Mouse (Mus musculus): Measurements from ENCODE around the gene Prss33. TPM values are rescaled to one million over a fixed set of nuclear protein-coding genes. Genes with fewer than 3 reads are reported as not detected.

The Prss33 gene
- total RNA-seq, 2 experiments from 2014 or later = not detected

- no peak for DNase-seq
Measured at GRCm38 (mm10) chr17:23825591-23825990, 10.3 kb downstream of the Prss33 start.

GRCm38 (mm10) chr17:23823614-23824013, 12.2 kb downstream of the Prss33 start:
- no peak for DNase-seq

- DNase-seq = no peak
Measured at GRCm38 (mm10) chr17:23823018-23823417, 12.8 kb downstream of the Prss33 start.

- no peak for DNase-seq
Measured at GRCm38 (mm10) chr17:23822094-23822493, 13.8 kb downstream of the Prss33 start.

- no peak for DNase-seq
Measured at GRCm38 (mm10) chr17:23820731-23821130, 15.1 kb downstream of the Prss33 start.

GRCm38 (mm10) chr17:23819235-23819634, 16.6 kb downstream of the Prss33 start:
- DNase-seq = no peak

- DNase-seq = no peak
Measured at GRCm38 (mm10) chr17:23818579-23818978, 17.3 kb downstream of the Prss33 start.

GRCm38 (mm10) chr17:23815641-23816040, 20.2 kb downstream of the Prss33 start:
- DNase-seq = no peak

- DNase-seq = no peak
Measured at GRCm38 (mm10) chr17:23807918-23808317, 27.9 kb downstream of the Prss33 start.

- DNase-seq = peak; percentile 20
Measured at GRCm38 (mm10) chr17:23806867-23807266, 29.0 kb downstream of the Prss33 start.

- no peak for DNase-seq
Measured at GRCm38 (mm10) chr17:23804426-23805085, 31.3 kb downstream of the Prss33 start.

- peak; percentile 86 for DNase-seq
Measured at GRCm38 (mm10) chr17:23803366-23804041, 32.4 kb downstream of the Prss33 start.

- peak; percentile 93 for DNase-seq
Measured at GRCm38 (mm10) chr17:23802746-23803365, 33.0 kb downstream of the Prss33 start.

- no peak for DNase-seq
Measured at GRCm38 (mm10) chr17:23801627-23802026, 34.2 kb downstream of the Prss33 start.

- no peak for DNase-seq
Measured at GRCm38 (mm10) chr17:23797316-23797715, 38.5 kb downstream of the Prss33 start.

- DNase-seq = no peak
Measured at GRCm38 (mm10) chr17:23795323-23795722, 40.5 kb downstream of the Prss33 start.

- no peak for DNase-seq
Measured at GRCm38 (mm10) chr17:23791079-23791357, 44.8 kb downstream of the Prss33 start.

- peak; percentile 70 for DNase-seq
Measured at GRCm38 (mm10) chr17:23790269-23791078, 45.4 kb downstream of the Prss33 start, which contains the start of gene Srrm2. TSS of gene Srrm2 (plus strand) at chr17:23790532.

- DNase-seq = no peak
Measured at GRCm38 (mm10) chr17:23789749-23790268, 46.0 kb downstream of the Prss33 start.

- no peak for DNase-seq
Measured at GRCm38 (mm10) chr17:23788973-23789372, 46.9 kb downstream of the Prss33 start.

- no peak for DNase-seq
Measured at GRCm38 (mm10) chr17:23786510-23786931, 49.3 kb downstream of the Prss33 start.
